Mouse (Mus musculus) embryo, embryonic 10 days (tissue): ENCODE data around the gene Trappc2l.
"Not testable (repeated sequence)": the region's sequence is repeated elsewhere in the genome, so short reads cannot be mapped to it uniquely, and the experiment has no call there.

Experiments used
- DNase-seq: peaks from one replicate; pipeline ENCODE4 v3.0.0-alpha.2; 2015; ENCODE audit warnings: low spot score

Trappc2l gene

DNA sequence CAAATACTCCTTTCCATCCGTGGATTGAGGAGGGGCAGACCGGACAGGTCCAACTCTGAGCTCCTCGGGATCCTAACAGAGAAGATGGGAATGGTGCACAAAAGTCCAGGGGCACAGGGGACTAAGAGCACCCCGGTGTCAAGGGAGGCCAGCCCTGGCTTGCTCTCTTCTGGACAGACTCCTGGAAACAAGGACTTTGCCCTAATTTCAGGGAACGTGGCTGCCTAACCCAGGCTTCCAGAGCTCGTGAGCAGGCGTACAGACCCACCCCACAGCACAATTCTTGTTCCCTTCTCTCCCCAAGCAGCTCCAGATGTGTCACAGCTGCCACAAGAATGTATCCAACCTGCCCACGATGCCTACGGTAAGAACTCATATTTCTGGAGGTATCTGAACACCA, 14.4 kb downstream of the Trappc2l start:
- DNase-seq = no peak

DNA sequence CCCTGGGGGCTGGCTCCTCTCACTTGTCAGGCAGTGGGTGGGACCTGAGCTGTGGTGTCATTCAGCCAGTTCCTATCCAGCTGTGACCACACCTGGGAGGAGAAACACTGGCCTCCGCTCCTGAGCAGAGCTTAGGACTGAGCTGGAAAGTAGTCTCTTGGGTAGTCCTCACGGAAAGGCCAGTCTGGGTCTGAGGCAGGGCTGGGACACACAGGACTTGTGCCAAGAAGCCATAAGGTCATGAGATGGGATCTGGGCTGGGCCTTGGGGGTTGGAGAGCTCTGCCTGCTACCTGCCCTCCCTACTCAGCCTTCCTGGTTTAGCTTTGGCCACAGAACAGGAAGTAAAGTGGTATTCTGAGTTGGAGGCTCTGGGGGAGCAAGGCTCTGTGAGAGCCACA, 15.5 kb downstream of the Trappc2l start:
- no peak for DNase-seq

DNA sequence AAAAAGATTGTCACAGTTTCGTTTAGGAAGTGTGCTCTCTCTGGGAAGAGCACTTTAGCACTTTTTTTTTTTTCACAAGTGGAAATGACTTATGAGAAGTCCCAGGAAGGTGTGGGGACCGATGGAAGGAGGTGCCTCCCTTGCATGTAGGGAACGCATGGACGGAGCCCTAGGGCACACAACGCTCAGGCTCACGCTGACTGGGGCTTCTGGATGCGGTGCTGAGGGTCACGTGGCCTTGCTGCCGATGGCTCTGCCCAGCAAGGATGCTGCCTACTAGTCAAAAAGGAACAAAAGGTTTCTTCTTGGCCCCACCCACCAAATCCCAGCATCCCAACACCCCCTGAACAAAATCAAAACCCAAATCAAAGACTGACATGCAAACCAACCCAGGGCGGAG, 17.9 kb downstream of the Trappc2l start:
- peak; percentile 24 for DNase-seq

- no peak for DNase-seq
Measured at GRCm38 (mm10) chr8:122630696-122631095, 19.3 kb downstream of the Trappc2l start.

DNA sequence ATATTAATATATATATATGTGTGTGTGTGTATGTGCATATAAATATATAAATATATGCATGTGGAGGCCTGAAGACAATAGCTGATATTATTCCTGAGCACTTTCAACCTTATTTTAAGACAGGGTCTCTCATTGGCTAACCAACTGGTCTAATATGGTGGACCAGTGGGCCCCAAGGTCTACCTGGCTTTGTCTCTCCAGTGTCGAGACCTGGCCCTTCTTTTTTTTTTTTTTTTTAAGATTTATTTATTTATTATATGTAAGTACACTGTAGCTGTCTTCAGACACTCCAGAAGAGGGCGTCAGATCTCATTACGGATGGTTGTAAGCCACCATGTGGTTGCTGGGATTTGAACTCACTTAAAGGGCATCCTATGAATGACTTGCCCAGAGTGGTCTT, 20.7 kb downstream of the Trappc2l start:
- DNase-seq = not testable (repeated sequence)

GRCm38 (mm10) chr8:122633205-122633604, 21.8 kb downstream of the Trappc2l start:
- no peak for DNase-seq

- DNase-seq = peak; percentile 22
Measured at GRCm38 (mm10) chr8:122635878-122636802, 24.7 kb downstream of the Trappc2l start.

DNA sequence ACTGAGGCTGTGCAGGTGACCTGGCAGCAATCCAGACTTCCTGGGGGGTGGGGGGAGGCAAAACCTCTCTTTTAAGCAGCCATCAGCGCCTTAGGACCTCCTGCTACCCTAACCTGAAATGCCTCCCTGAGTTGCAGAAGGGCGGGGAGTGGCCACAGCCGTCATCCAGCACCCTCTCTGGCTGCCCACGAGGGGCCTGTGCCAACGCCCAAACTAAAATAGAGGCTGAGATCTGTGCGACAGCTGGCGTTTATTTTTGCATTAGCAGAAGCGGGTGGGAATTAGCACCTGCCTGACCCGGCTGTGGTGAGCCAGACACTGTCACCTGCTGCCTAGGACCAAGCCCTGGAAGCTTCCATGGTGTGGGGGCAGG, 25.3 kb downstream of the Trappc2l start:
- DNase-seq = no peak

DNA sequence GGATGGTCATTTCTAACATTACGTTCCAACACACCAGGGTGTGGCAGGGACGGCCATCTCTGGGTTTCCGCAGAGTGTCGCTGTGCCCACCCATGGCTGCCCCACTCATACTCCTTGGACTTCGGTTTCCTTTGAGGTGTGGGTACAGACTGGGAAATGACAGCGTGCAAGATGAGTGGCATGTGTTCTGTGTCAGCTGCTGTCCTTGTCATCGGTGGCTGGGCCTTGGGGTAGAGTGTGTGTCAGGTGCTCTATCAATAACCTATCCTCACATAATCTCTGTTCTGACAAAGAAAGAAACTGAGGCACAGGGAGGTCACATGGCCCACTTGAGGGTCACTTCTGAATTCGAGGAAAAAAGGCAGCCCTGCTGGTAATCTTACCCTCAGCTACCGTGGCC, 25.8 kb downstream of the Trappc2l start:
- DNase-seq = no peak

- DNase-seq = no peak
Measured at GRCm38 (mm10) chr8:122638601-122639000, 27.2 kb downstream of the Trappc2l start.

- DNase-seq = peak; percentile 74
Measured at GRCm38 (mm10) chr8:122639521-122640248, 28.2 kb downstream of the Trappc2l start.

- no peak for DNase-seq
Measured at GRCm38 (mm10) chr8:122640825-122641224, 29.4 kb downstream of the Trappc2l start.

- DNase-seq = no peak
Measured at GRCm38 (mm10) chr8:122641406-122641805, 30.0 kb downstream of the Trappc2l start.

- no peak for DNase-seq
Measured at GRCm38 (mm10) chr8:122642071-122642470, 30.6 kb downstream of the Trappc2l start.

DNA sequence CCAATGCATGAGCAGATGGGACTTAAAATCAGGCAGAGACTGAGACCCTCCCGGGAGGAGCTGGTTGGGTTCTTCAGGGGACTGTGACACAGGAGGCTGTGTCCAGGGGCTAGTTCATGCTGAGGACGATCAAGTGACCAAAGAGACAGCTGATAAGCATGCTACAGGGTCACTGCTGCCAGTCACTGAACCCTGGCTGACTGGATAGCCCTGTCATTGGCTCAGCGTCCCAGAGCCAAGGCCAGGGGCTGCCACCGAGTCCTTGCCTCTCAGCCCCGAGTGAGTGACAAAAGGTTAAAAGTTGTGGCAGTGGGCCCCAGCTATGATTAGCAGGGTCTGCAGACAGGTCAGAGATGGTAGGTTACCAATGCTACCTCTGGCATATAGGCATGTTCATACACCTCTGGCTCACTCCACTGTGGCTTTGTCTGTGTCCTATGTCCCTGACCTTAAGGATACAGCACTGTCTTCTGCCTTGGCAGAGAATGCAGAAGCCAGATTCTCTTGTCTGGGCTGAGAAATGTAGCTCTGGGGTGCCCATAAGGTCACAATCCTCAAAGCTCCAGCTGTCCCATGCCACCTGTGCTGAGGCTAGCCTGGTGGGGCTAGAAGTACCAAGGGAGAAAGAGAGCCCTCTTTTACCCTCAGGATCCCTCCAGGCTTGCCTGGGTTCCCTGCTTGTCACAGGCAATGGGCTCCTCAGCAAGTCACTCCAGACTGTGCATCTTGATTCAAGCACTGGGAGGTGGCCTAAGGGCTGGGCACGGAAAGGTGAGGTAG, 32.9 kb downstream of the Trappc2l start:
- no peak for DNase-seq

DNA sequence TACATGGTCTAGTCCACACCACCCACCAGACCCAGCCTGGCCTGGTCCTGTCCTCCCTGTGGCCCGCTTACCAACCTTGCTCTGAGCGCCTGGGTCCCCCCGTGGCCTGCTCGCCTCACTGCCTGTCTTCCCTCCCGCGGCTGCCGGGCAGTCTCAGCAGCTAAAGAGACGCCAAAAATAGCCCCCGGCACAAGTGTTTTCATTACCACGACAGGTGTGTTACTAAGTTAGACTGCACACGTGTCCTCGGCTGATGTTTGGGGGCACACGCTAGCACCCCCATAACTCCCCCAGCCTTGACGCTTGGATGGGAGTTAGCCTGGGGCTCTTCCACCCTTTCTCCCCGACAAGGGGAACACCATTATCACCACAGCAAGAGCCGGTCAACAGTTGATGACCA, 34.9 kb downstream of the Trappc2l start:
- DNase-seq = no peak

DNA sequence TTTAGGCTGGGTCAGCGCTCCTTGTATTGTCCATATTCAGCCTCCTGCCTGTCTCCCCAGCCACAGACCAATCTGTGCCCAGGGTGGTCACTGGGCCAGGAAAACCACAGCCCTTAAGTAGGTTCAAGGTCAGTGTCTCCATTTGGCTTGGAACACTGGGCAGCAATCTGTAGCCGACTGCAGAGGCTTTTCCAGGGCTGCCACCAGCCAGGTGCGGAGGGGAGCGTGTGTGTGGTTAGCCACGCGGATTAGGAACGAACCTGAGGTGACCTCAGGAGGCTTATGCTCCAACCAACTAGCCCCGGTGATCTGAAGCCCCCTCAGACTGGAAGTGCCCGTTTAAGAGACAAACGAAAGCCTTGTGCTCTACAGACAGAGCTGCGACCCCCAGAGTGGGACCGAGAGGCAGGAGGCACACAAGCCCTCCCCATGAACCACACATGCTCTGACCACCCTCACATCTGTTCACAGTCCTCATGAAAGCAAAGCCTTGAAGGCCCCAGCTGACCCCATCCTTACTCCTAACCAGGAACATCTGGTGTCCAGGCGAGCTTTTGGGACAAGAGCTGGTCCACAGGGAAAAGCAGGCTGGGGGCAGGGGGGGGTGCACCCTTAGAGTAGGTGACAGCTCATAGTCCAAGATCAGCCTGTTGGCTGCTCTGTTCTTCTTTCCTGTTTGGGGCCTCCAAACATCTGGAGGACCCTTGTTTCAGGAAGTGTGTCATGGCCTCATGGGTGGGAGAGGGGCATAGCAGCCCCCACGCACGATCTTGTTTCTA, 36.9 kb downstream of the Trappc2l start:
- DNase-seq = peak; percentile 57

DNA sequence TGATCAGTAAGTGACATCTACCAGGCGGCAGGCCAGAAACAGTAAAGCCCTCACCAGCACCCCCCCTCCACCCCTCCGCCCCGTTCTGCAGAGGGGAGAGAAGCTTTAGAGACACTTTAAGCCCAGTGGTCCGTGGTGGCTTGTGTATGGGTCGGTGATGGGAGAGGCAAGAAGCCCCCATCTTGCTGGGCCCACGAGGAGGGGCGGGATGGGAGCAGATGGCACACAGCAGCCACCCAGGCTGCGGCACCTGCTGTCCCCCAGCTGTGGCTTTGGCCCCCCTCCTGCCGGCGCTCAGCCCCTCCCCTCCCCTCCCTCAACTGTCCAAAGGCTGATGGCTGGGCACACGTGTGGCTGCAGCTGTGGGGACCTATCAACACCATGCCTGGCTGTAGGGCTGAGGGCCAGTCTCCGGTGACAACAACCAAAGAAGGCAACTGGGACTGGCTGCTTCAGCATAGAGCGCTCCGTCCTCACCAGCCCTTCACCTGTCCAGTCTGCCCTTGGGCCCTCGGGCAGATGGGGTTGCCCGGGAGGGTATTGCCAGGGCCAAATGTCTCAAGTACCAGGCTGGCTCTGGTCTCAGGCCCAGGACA, 40.0 kb downstream of the Trappc2l start:
- no peak for DNase-seq

DNA sequence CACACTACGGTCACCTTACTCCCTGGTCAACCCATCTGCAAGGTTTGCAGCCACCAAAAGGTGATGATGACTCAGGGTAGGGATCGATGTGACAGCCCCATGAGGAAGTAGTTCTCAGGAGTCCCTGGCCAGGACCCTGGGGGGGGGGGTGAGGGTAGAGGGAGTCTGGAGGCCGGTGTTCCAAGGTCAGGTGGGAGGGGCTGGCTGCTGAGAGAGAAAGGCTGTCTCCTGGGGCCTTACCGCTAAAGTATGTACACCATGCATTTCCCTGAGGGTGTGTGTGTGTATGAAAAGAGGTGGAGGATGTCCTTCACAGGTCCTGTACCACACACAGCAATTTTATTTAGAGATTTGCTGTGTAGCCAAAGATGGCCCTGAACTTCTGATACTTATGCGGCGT, 41.2 kb downstream of the Trappc2l start:
- no peak for DNase-seq

DNA sequence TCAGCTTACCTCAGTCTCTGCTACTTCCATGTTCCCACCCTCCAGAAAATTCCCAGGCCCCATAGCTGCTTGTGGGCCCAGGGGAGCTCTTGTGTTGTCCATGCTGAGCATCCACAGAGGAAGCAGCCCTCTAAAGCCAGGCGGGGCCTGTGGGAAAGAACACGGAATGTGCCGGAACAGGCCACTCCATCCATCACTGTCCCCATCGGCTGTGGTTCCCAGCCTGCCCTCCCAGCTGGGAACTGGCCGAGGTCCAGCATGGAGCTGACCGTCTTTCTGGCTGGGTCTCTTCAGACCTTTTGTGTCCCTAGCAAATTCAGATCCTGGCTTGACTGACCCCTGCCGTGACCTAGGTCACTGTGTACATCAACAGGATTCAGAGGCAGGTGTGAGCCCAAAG, 43.3 kb downstream of the Trappc2l start:
- peak; percentile 34 for DNase-seq
